Mouse (Mus musculus): ENCODE results near the gene Gm11020. TPM values are rescaled to one million over a fixed set of nuclear protein-coding genes. Genes with fewer than 3 reads are reported as not detected.

Gm11020 gene
- polyA plus RNA-seq, 1 experiment from 2014 or later, result not detected

Other genes with a start within 250 kb of the Gm11020 start
- 15.3 and 16.1 TPM in 2 replicates for gene Cdh5, start 219.9 kb upstream of the Gm11020 start, polyA plus RNA-seq (2015; fragmentation: Nextera tagmentation; extraction: Ambion mirVana)
- 6.4 and 6.6 TPM in 2 replicates for gene Bean1, start 151.1 kb upstream of the Gm11020 start, polyA plus RNA-seq (2015; fragmentation: Nextera tagmentation; extraction: Ambion mirVana)
- gene Tk2, start 73.0 kb upstream of the Gm11020 start, polyA plus RNA-seq (2015; fragmentation: Nextera tagmentation; extraction: Ambion mirVana), result 53.9 and 54.0 TPM in 2 replicates
- gene Cklf, start 70.7 kb upstream of the Gm11020 start, polyA plus RNA-seq (2015; fragmentation: Nextera tagmentation; extraction: Ambion mirVana), result 29.2 and 32.3 TPM in 2 replicates
- gene Cmtm2a, start 28.4 kb upstream of the Gm11020 start, polyA plus RNA-seq (2015; fragmentation: Nextera tagmentation; extraction: Ambion mirVana), result not detected in 2 replicates
- not detected in 2 replicates for gene Gm45711, start 11.5 kb upstream of the Gm11020 start, polyA plus RNA-seq (2015; fragmentation: Nextera tagmentation; extraction: Ambion mirVana)
- gene Cmtm1, start 11.4 kb upstream of the Gm11020 start, polyA plus RNA-seq (2015; fragmentation: Nextera tagmentation; extraction: Ambion mirVana), result not detected in 2 replicates
- not detected in 2 replicates for gene Cmtm2b, start 663 bp downstream of the Gm11020 start, polyA plus RNA-seq (2015; fragmentation: Nextera tagmentation; extraction: Ambion mirVana)
- gene Cmtm3, start 17.8 kb downstream of the Gm11020 start, polyA plus RNA-seq (2015; fragmentation: Nextera tagmentation; extraction: Ambion mirVana), result 33.2 and 37.2 TPM in 2 replicates
- gene Cmtm4, start 74.2 kb downstream of the Gm11020 start, polyA plus RNA-seq (2015; fragmentation: Nextera tagmentation; extraction: Ambion mirVana), result 2.4 and 2.6 TPM in 2 replicates
- 112 and 123 TPM in 2 replicates for gene Dync1li2, start 121.5 kb downstream of the Gm11020 start, polyA plus RNA-seq (2015; fragmentation: Nextera tagmentation; extraction: Ambion mirVana)
- gene Terb1, start 188.3 kb downstream of the Gm11020 start, polyA plus RNA-seq (2015; fragmentation: Nextera tagmentation; extraction: Ambion mirVana), result 0.67 and 0.74 TPM in 2 replicates
- 99.2 and 101 TPM in 2 replicates for gene Nae1, start 213.1 kb downstream of the Gm11020 start, polyA plus RNA-seq (2015; fragmentation: Nextera tagmentation; extraction: Ambion mirVana)
- 3.2 and 4.2 TPM in 2 replicates for gene Car7, start 213.1 kb downstream of the Gm11020 start, polyA plus RNA-seq (2015; fragmentation: Nextera tagmentation; extraction: Ambion mirVana)